Mouse (Mus musculus) heart, adult 2 months (tissue): ENCODE measurements around the gene Fam187a. TPM values are rescaled to one million over a fixed set of nuclear protein-coding genes. Genes with fewer than 3 reads are reported as not detected.

Experiments used
- DNase-seq, 2 experiments: peaks; one replicate each; pipeline ENCODE4 v3.0.0; 2021
- H3K27ac ChIP-seq: fragments of 200-600 bp; 2 replicates; pipeline ENCODE4 v1.8.1; 2022
- H3K27me3 ChIP-seq: fragments of 200-500 bp; 2 replicates; pipeline ENCODE4 v1.6.1; 2012; ENCODE audit warnings: mild to moderate bottlenecking, low read length, inconsistent platforms, mixed read lengths; ENCODE audit not compliant: control insufficient read depth, insufficient read depth
- H3K36me3 ChIP-seq: fragments of 200-500 bp; 2 replicates; pipeline ENCODE4 v1.6.1; 2012; ENCODE audit warnings: low read length, inconsistent platforms; ENCODE audit not compliant: control insufficient read depth, insufficient read depth
- H3K4me1 ChIP-seq: fragments of 200-500 bp; 2 replicates; pipeline ENCODE4 v1.6.1; 2011; ENCODE audit warnings: low read length; ENCODE audit not compliant: control insufficient read depth, insufficient read depth
- H3K4me3 ChIP-seq: fragments of 200-600 bp; 2 replicates; pipeline ENCODE4 v1.8.1; 2022
- H3K79me2 ChIP-seq: fragments of 200-500 bp; replicated peaks from 2 replicates; pipeline ENCODE4 v1.6.1; 2012; ENCODE audit warnings: mild to moderate bottlenecking, inconsistent platforms, low read length, moderate library complexity, mixed read lengths; ENCODE audit not compliant: control insufficient read depth, insufficient read depth
- H3K9ac ChIP-seq: fragments of 200-500 bp; 2 replicates; pipeline ENCODE4 v1.6.1; 2012; ENCODE audit warnings: low read depth, mild to moderate bottlenecking, control low read depth, inconsistent platforms, low read length, mixed read lengths
- CTCF ChIP-seq: fragments of 200-600 bp; IDR thresholded peaks from 2 replicates; pipeline ENCODE4 v1.8.1; 2022; ENCODE audit warnings: antibody characterized with exemption, mild to moderate bottlenecking, moderate library complexity
- EP300 ChIP-seq: fragments of 200-500 bp; IDR thresholded peaks from 2 replicates; pipeline ENCODE4 v1.6.1; 2011; ENCODE audit warnings: low read depth, low read length, control low read depth; ENCODE audit not compliant: insufficient read depth
- POLR2A ChIP-seq: fragments of 200-500 bp; IDR thresholded peaks from 2 replicates; pipeline ENCODE4 v1.6.1; 2011; ENCODE audit warnings: mild to moderate bottlenecking, low read depth, low read length, control low read depth; ENCODE audit not compliant: insufficient read depth
- WGBS: fragments of 180-500 bp; shearing (Covaris S2); methylation state at CpG from one replicate; pipeline ENCODE4 v1.1.7; 2018; 5-methylcytosine and 5-hydroxymethylcytosine counted together
- intact Hi-C: fragments of 180-260 bp; cut with DNase I; formaldehyde crosslinking; loops from one replicate; pipeline ENCODE4 v1.15.1; 2025
- polyA plus RNA-seq: library from polyadenylated mRNA; depleted of rRNA; stranded (reverse); fragments of >200 nt; gene quantifications from 2 replicates; pipeline ENCODE4 v1.2.3, GENCODE M21; 2012
- total RNA-seq, 2 experiments: library from RNA; stranded (reverse); gene quantifications; 2 replicates each; pipeline ENCODE4 v1.2.3; 2021

Fam187a gene
- total and polyA plus RNA-seq, 3 experiments, result not detected

DNA sequence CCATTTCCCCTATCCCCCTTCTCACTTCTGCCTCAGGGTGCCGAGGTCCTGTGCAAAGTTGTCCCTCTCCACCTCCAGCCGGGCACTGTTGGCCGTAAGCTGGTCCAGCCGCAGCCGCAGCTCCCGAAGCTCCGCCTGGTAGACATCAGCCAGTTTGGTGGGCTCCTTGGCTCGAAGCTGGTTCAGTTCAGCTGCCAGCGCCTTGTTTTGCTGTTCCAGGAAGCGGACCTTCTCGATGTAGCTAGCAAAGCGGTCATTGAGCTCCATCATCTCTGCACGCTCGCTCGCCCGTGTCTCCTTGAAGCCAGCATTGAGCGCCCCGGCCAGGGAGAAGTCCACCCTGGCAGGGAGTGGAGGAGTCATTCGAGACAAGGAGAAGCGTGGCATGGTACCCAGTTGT lies 11.7 kb downstream of the Fam187a start:
- no peaks in the 10 kb centered on the region for H3K79me2 ChIP-seq
- H3K36me3 ChIP-seq, result no peaks in the 10 kb centered on the region
- H3K27ac ChIP-seq, result no peak overlapping the region
- WGBS, result 81% methylated on average over 20 of the region's 20 CpGs
- no peaks in the 10 kb centered on the region for H3K27me3 ChIP-seq
- DNase-seq, result no peak
- H3K9ac ChIP-seq, result no peak overlapping the region
- H3K4me3 ChIP-seq, result no peak overlapping the region
- peaks cover 3% of the 10 kb centered on the region for H3K4me1 ChIP-seq
- intact Hi-C loops, result no loop called here
- TF ChIP-seq CTCF (no peak), EP300 (no peak), POLR2A (no peak)

GRCm38 (mm10) chr11:102898408-102898807 lies 13.4 kb downstream of the Fam187a start:
- no peak overlapping the region for H3K9ac ChIP-seq
- intact Hi-C loops, result no loop called here
- H3K27me3 ChIP-seq, result no peaks in the 10 kb centered on the region
- no peak overlapping the region for H3K27ac ChIP-seq
- WGBS, result 80% methylated on average over 9 of the region's 9 CpGs
- no peaks in the 10 kb centered on the region for H3K36me3 ChIP-seq
- peaks cover 3% of the 10 kb centered on the region for H3K4me1 ChIP-seq
- no peaks in the 10 kb centered on the region for H3K79me2 ChIP-seq
- TF ChIP-seq CTCF, result no peak
- no peak for TF ChIP-seq POLR2A
- no peak for TF ChIP-seq EP300
- DNase-seq, result no peak
- no peak overlapping the region for H3K4me3 ChIP-seq

- H3K27ac ChIP-seq, result no peak within 1 kb of the TSS
- TF ChIP-seq CTCF (peak; percentile 89), EP300 (peak; percentile 76), POLR2A (no peak)
- 10% methylated on average over 7 of the region's 7 CpGs for WGBS
- intact Hi-C loops, result loop anchor here (1.0 to 2.0 kb wide), 3 partner anchors 93 to 258 kb away; no protein-coding TSS in a partner anchor
- H3K27me3 ChIP-seq, result no peaks in the 10 kb centered on the region
- no peak within 1 kb of the TSS for H3K4me3 ChIP-seq
- peaks cover 3% of the 10 kb centered on the region for H3K4me1 ChIP-seq
- no peaks in the 10 kb centered on the region for H3K36me3 ChIP-seq
- H3K9ac ChIP-seq, result no peak within 1 kb of the TSS
- peak; percentile 65 to 82 for DNase-seq
- H3K79me2 ChIP-seq, result no peaks in the 10 kb centered on the region
Measured at GRCm38 (mm10) chr11:102900763-102901162, 15.8 kb downstream of the Fam187a start, which contains the start of gene Gfap. Gene Gfap (minus strand): TSS chr11:102900912.

DNA sequence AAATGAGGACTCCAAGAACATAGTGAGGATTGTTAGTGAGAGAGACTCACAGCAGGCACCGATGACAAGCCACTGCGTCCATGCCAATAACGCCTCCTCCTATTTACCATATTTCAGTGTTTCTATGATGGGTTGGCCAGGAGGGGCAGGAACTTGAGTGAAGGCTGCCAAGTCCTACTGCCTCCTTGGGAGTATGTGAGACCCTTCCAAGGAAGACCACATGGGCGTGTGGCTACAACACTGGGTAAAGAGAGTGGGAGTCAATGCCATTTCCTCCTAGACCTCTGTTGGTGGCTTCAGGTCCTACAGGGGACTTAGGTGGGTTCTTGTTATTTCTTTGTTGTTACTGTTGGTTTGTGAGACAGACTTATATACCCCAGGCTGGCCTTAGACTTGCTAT lies 16.2 kb downstream of the Fam187a start:
- intact Hi-C loops, result loop anchor here (1.0 to 2.0 kb wide), 3 partner anchors 92 to 258 kb away; no protein-coding TSS in a partner anchor
- H3K36me3 ChIP-seq, result no peaks in the 10 kb centered on the region
- WGBS, result 40% methylated on average over 4 of the region's 4 CpGs

GRCm38 (mm10) chr11:102902107-102902506 lies 17.1 kb downstream of the Fam187a start:
- TF ChIP-seq CTCF, result no peak
- TF ChIP-seq EP300, result no peak
- no peak for TF ChIP-seq POLR2A
- intact Hi-C loops, result no loop called here
- Histone ChIP-seq H3K9ac (no peak overlapping the region), H3K4me1 (peaks cover 3% of the 10 kb centered on the region), H3K79me2 (no peaks in the 10 kb centered on the region), H3K27me3 (no peaks in the 10 kb centered on the region), H3K4me3 (no peak overlapping the region), H3K36me3 (no peaks in the 10 kb centered on the region), H3K27ac (no peak overlapping the region)
- 86% methylated on average over 5 of the region's 5 CpGs for WGBS
- DNase-seq, result no peak

More for the DNA sequence above, 16.2 kb downstream of the Fam187a start:
- Histone ChIP-seq H3K27me3 (no peaks in the 10 kb centered on the region), H3K4me3 (no peak overlapping the region), H3K79me2 (no peaks in the 10 kb centered on the region), H3K4me1 (peaks cover 3% of the 10 kb centered on the region), H3K9ac (no peak overlapping the region), H3K27ac (no peak overlapping the region)
- DNase-seq, result no peak
- TF ChIP-seq CTCF, result no peak
- no peak for TF ChIP-seq EP300
- TF ChIP-seq POLR2A, result no peak

DNA sequence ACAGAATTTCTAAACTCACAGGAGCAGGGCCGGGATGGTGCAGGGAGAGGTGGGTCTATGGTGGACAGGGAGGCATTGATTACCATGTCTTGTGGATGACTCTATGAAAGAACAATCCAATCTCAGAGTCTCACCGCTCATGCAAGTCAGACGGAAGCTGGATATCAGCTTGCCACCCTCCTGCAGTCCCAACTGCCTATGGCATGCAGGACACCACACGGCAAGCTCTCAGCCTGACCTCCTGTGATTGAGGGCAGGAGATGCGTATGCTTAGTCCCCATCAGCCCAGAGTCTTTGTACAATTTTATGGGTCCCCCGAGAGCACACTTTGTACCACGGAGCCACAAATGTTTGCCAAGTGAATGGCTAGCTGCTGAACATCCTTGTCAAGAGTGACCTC lies 18.7 kb downstream of the Fam187a start:
- TF ChIP-seq EP300, result no peak
- no peak for TF ChIP-seq POLR2A
- TF ChIP-seq CTCF, result no peak
- no peak overlapping the region for H3K9ac ChIP-seq
- H3K27me3 ChIP-seq, result no peaks in the 10 kb centered on the region
- DNase-seq, result no peak
- no peaks in the 10 kb centered on the region for H3K36me3 ChIP-seq
- no peak overlapping the region for H3K4me3 ChIP-seq
- H3K4me1 ChIP-seq, result peaks cover 3% of the 10 kb centered on the region
- intact Hi-C loops, result no loop called here
- WGBS, result 80% methylated on average over 7 of the region's 7 CpGs
- no peak overlapping the region for H3K27ac ChIP-seq
- no peaks in the 10 kb centered on the region for H3K79me2 ChIP-seq
